Mouse (Mus musculus) MEL (cell line): ENCODE measurements at regions not wholly inside any gene's neighbourhood (a gene's known extent, or its start where the extent isn't known, plus 50 kb on each side); places are given as distances from the start of the nearest gene placed in this dataset.

Experiments
- CTCF ChIP-seq, 3 experiments: IDR thresholded peaks in 2 of 3; conservative IDR thresholded peaks in 1 of 3; 2 replicates each; pipeline ENCODE4 v1.5.1; 2011 to 2012; ENCODE audit warnings: low read length in 3 of 3, low read depth in 2 of 3, mild to moderate bottlenecking in 2 of 3, improper control_type of control experiment in 1 of 3, inconsistent platforms in 1 of 3, mixed read lengths in 1 of 3, moderate library complexity in 1 of 3; ENCODE audit not compliant: control insufficient read depth in 1 of 3, insufficient read depth in 1 of 3, poor library complexity in 1 of 3, severe bottlenecking in 1 of 3
- MAZ ChIP-seq: IDR thresholded peaks from 2 replicates; pipeline ENCODE4 v1.6.1; 2012; ENCODE audit warnings: low read depth, mild to moderate bottlenecking, inconsistent platforms, low read length, improper control_type of control experiment
- TCF12 ChIP-seq: IDR thresholded peaks from 2 replicates; pipeline ENCODE4 v1.6.1; 2014; ENCODE audit warnings: low read depth, mild to moderate bottlenecking, inconsistent platforms, low read length, improper control_type of control experiment, moderate library complexity
- ZKSCAN1 ChIP-seq: IDR thresholded peaks from 2 replicates; pipeline ENCODE4 v1.6.1; 2012; ENCODE audit warnings: low read depth, mild to moderate bottlenecking, inconsistent platforms, low read length, improper control_type of control experiment, moderate library complexity

DNA sequence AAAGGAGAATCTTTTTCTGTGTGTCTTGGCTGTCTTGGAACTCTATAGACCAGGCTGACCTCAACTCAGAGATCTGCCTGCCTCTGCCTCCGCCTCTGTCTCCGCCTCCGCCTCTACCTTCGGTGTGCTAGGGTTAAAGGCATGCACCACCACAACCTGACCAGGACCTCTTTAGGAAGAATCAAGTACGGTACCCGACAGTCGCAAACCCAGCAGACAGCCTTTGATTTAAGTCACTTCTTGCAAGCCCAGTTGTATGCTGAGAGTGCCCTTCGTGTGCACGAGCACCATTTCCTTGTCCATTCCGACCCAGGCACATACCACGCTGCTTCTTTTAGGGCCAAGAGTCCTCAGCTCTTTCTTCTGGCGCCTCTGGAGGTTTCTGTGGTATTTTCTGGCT lies 105.0 kb upstream of the Six3 start:
- TF ChIP-seq CTCF (IDR thresholded peaks at IDR 0.05 in 2 of 3, conservative IDR thresholded peaks at IDR 0.05 in 1 of 3; ENCODE audit: control insufficient read depth in 1 of 3, insufficient read depth in 1 of 3, low read depth in 2 of 3, low read length in 3 of 3, poor library complexity in 1 of 3, severe bottlenecking in 1 of 3) (no peak), MAZ (no peak), TCF12 (no peak), ZKSCAN1 (no peak)
